Mouse (Mus musculus): ENCODE results near the gene Gm10447. TPM values are rescaled to one million over a fixed set of nuclear protein-coding genes. Genes with fewer than 3 reads are reported as not detected.

Gm10447 gene
- polyA plus RNA-seq, 1 experiment from 2014 or later, result 0.38 TPM

- no peak overlapping the region for H3K9ac ChIP-seq (replicated peaks)
- H3K27ac ChIP-seq, result no peak overlapping the region
- H3K36me3 ChIP-seq, result peaks cover 29% of the 10 kb centered on the region
- no peaks in the 10 kb centered on the region for H3K27me3 ChIP-seq
- no peaks in the 10 kb centered on the region for H3K9me3 ChIP-seq
- no peak for ATAC-seq (ENCODE audit: insufficient number of reproducible peaks, insufficient read depth, low FRiP score, low TSS enrichment, low read depth)
- H3K4me1 ChIP-seq (replicated peaks), result peaks cover 8% of the 10 kb centered on the region
- 61% methylated on average over 3 of the region's 3 CpGs for WGBS
- no peak overlapping the region for H3K4me3 ChIP-seq (replicated peaks)
- H3K4me2 ChIP-seq, result no peak overlapping the region
These were observed 31.7 kb downstream of the Gm10447 start for GRCm38 (mm10) chr11:53425251-53425650.

GRCm38 (mm10) chr11:53424826-53425225, 32.1 kb downstream of the Gm10447 start:
- Histone ChIP-seq H3K4me2 (no peak overlapping the region), H3K36me3 (peaks cover 34% of the 10 kb centered on the region), H3K9ac (replicated peaks) (no peak overlapping the region), H3K9me3 (no peaks in the 10 kb centered on the region), H3K27me3 (no peaks in the 10 kb centered on the region), H3K27ac (no peak overlapping the region), H3K4me1 (replicated peaks) (peaks cover 5% of the 10 kb centered on the region), H3K4me3 (replicated peaks) (no peak overlapping the region)
- 79% methylated on average over 2 of the region's 2 CpGs for WGBS
- ATAC-seq (ENCODE audit: insufficient number of reproducible peaks, insufficient read depth, low FRiP score, low TSS enrichment, low read depth), result no peak

GRCm38 (mm10) chr11:53423036-53423435, 33.9 kb downstream of the Gm10447 start, which contains the start of gene Leap2:
TSS of gene Leap2 (minus strand) at chr11:53423170.
- WGBS, result 86% methylated on average over 4 of the region's 4 CpGs
- Histone ChIP-seq H3K27me3 (no peaks in the 10 kb centered on the region), H3K27ac (no peak within 1 kb of the TSS), H3K36me3 (peaks cover 38% of the 10 kb centered on the region), H3K9me3 (no peaks in the 10 kb centered on the region), H3K9ac (replicated peaks) (no peak within 1 kb of the TSS), H3K4me2 (no peak within 1 kb of the TSS), H3K4me3 (replicated peaks) (no peak within 1 kb of the TSS), H3K4me1 (replicated peaks) (no peaks in the 10 kb centered on the region)
- no peak for ATAC-seq (ENCODE audit: insufficient number of reproducible peaks, insufficient read depth, low FRiP score, low TSS enrichment, low read depth)

- H3K4me1 ChIP-seq (replicated peaks), result no peaks in the 10 kb centered on the region
- no peak overlapping the region for H3K4me3 ChIP-seq (replicated peaks)
- no peak for ATAC-seq (ENCODE audit: insufficient number of reproducible peaks, insufficient read depth, low FRiP score, low TSS enrichment, low read depth)
- no peak overlapping the region for H3K4me2 ChIP-seq
- no peak overlapping the region for H3K27ac ChIP-seq
- H3K9ac ChIP-seq (replicated peaks), result no peak overlapping the region
- H3K9me3 ChIP-seq, result no peaks in the 10 kb centered on the region
- peaks cover 77% of the 10 kb centered on the region for H3K36me3 ChIP-seq
- no peaks in the 10 kb centered on the region for H3K27me3 ChIP-seq
These were observed 38.9 kb downstream of the Gm10447 start for GRCm38 (mm10) chr11:53418048-53418447.

- no peak overlapping the region for H3K4me2 ChIP-seq
- no peaks in the 10 kb centered on the region for H3K9me3 ChIP-seq
- 96% methylated on average over 4 of the region's 4 CpGs for WGBS
- no peak overlapping the region for H3K9ac ChIP-seq (replicated peaks)
- no peaks in the 10 kb centered on the region for H3K27me3 ChIP-seq
- no peaks in the 10 kb centered on the region for H3K4me1 ChIP-seq (replicated peaks)
- no peak for ATAC-seq (ENCODE audit: insufficient number of reproducible peaks, insufficient read depth, low FRiP score, low TSS enrichment, low read depth)
- H3K36me3 ChIP-seq, result peaks cover 93% of the 10 kb centered on the region
- H3K27ac ChIP-seq, result no peak overlapping the region
- H3K4me3 ChIP-seq (replicated peaks), result no peak overlapping the region
These were observed 43.0 kb downstream of the Gm10447 start for GRCm38 (mm10) chr11:53413871-53414270.

GRCm38 (mm10) chr11:53411738-53412137, 45.2 kb downstream of the Gm10447 start:
- no peaks in the 10 kb centered on the region for H3K4me1 ChIP-seq (replicated peaks)
- no peak overlapping the region for H3K9ac ChIP-seq (replicated peaks)
- H3K4me2 ChIP-seq, result no peak overlapping the region
- H3K36me3 ChIP-seq, result peaks cover 94% of the 10 kb centered on the region
- H3K27ac ChIP-seq, result no peak overlapping the region
- no peak for ATAC-seq (ENCODE audit: insufficient number of reproducible peaks, insufficient read depth, low FRiP score, low TSS enrichment, low read depth)
- no peak overlapping the region for H3K4me3 ChIP-seq (replicated peaks)
- H3K27me3 ChIP-seq, result no peaks in the 10 kb centered on the region
- no peaks in the 10 kb centered on the region for H3K9me3 ChIP-seq

Small RNA genes within 50 kb of the gene (microRNA-seq; reads per million reads assigned to microRNA genes)
- gene Mir6920, result not detected

Other genes with a start within 250 kb of the Gm10447 start
- gene Hspa4, start 156.7 kb downstream of the Gm10447 start, polyA plus RNA-seq (2016; fragmentation: Nextera tagmentation; extraction: Ambion mirVana), result 108 and 118 TPM in 2 replicates
- gene Zcchc10, start 132.4 kb downstream of the Gm10447 start, polyA plus RNA-seq (2016; fragmentation: Nextera tagmentation; extraction: Ambion mirVana), result 21.0 and 22.5 TPM in 2 replicates
- gene Aff4, start 106.3 kb downstream of the Gm10447 start, polyA plus RNA-seq (2016; fragmentation: Nextera tagmentation; extraction: Ambion mirVana), result 61.5 and 67.4 TPM in 2 replicates
- 0.44 TPM in 1 of 2 replicates, not detected in the other for gene Leap2, start 33.9 kb downstream of the Gm10447 start, polyA plus RNA-seq (2016; fragmentation: Nextera tagmentation; extraction: Ambion mirVana)
- 461 and 512 TPM in 2 replicates for gene Uqcrq, start 26.3 kb downstream of the Gm10447 start, polyA plus RNA-seq (2016; fragmentation: Nextera tagmentation; extraction: Ambion mirVana)
- 1.2 and 1.9 TPM in 2 replicates for gene Gdf9, start 26.1 kb downstream of the Gm10447 start, polyA plus RNA-seq (2016; fragmentation: Nextera tagmentation; extraction: Ambion mirVana)
- gene Shroom1, start 95 bp upstream of the Gm10447 start, polyA plus RNA-seq (2016; fragmentation: Nextera tagmentation; extraction: Ambion mirVana), result 6.3 and 6.8 TPM in 2 replicates
- gene Gm9837, start 13.4 kb upstream of the Gm10447 start, polyA plus RNA-seq (2016; fragmentation: Nextera tagmentation; extraction: Ambion mirVana), result not detected in 2 replicates
- gene Gm9945, start 23.1 kb upstream of the Gm10447 start, polyA plus RNA-seq (2016; fragmentation: Nextera tagmentation; extraction: Ambion mirVana), result not detected in 2 replicates
- gene Sowaha, start 23.2 kb upstream of the Gm10447 start, polyA plus RNA-seq (2016; fragmentation: Nextera tagmentation; extraction: Ambion mirVana), result 0.24 and 0.32 TPM in 2 replicates
- 36.7 and 41.8 TPM in 2 replicates for gene Sept8, start 62.1 kb upstream of the Gm10447 start, polyA plus RNA-seq (2016; fragmentation: Nextera tagmentation; extraction: Ambion mirVana)
- 80.7 and 84.6 TPM in 2 replicates for gene Kif3a, start 110.3 kb upstream of the Gm10447 start, polyA plus RNA-seq (2016; fragmentation: Nextera tagmentation; extraction: Ambion mirVana)
- gene Il4, start 161.6 kb upstream of the Gm10447 start, polyA plus RNA-seq (2016; fragmentation: Nextera tagmentation; extraction: Ambion mirVana), result 2.0 and 2.6 TPM in 2 replicates
- gene Il13, start 177.6 kb upstream of the Gm10447 start, polyA plus RNA-seq (2016; fragmentation: Nextera tagmentation; extraction: Ambion mirVana), result not detected in 2 replicates

Measured in limb, embryonic 12.5 days (tissue).